Mouse (Mus musculus): Measurements from ENCODE around the gene Hlcs. TPM values are rescaled to one million over a fixed set of nuclear protein-coding genes. Genes with fewer than 3 reads are reported as not detected.

Gene Hlcs
- total RNA-seq, 4 experiments from 2014 or later = 14.0 to 16.5 (median 15.7) TPM

GRCm38 (mm10) chr16:94249666-94250065 is 63.7 kb downstream of the Hlcs start:
- no peak for DNase-seq (ENCODE audit: low spot score in 2 of 2)

GRCm38 (mm10) chr16:94248721-94249120 is 64.7 kb downstream of the Hlcs start:
- DNase-seq (ENCODE audit: low spot score in 2 of 2) = no peak

GRCm38 (mm10) chr16:94246976-94247375 is 66.4 kb downstream of the Hlcs start:
- DNase-seq (ENCODE audit: low spot score in 2 of 2) = no peak

- no peak for DNase-seq (ENCODE audit: low spot score in 2 of 2)
These were observed 67.2 kb downstream of the Hlcs start for GRCm38 (mm10) chr16:94246058-94246784.

GRCm38 (mm10) chr16:94241126-94241525 is 72.2 kb downstream of the Hlcs start:
- no peak for DNase-seq (ENCODE audit: low spot score in 2 of 2)

GRCm38 (mm10) chr16:94240190-94240589 is 73.2 kb downstream of the Hlcs start:
- no peak for DNase-seq (ENCODE audit: low spot score in 2 of 2)

GRCm38 (mm10) chr16:94239567-94239966 is 73.8 kb downstream of the Hlcs start:
- DNase-seq (ENCODE audit: low spot score in 2 of 2) = no peak

- DNase-seq (ENCODE audit: low spot score in 2 of 2) = no peak
These were observed 74.2 kb downstream of the Hlcs start for GRCm38 (mm10) chr16:94239146-94239545.

- no peak for DNase-seq (ENCODE audit: low spot score in 2 of 2)
These were observed 76.3 kb downstream of the Hlcs start for GRCm38 (mm10) chr16:94237130-94237484.

- DNase-seq (ENCODE audit: low spot score in 2 of 2) = peak; percentile 34 to 44
These were observed 76.9 kb downstream of the Hlcs start for GRCm38 (mm10) chr16:94236226-94237129.

GRCm38 (mm10) chr16:94235718-94236117 is 77.7 kb downstream of the Hlcs start:
- DNase-seq (ENCODE audit: low spot score in 2 of 2) = no peak

GRCm38 (mm10) chr16:94234202-94234601 is 79.2 kb downstream of the Hlcs start:
- DNase-seq (ENCODE audit: low spot score in 2 of 2) = no peak

GRCm38 (mm10) chr16:94230909-94231575 is 82.3 kb downstream of the Hlcs start:
- no peak for DNase-seq (ENCODE audit: low spot score in 2 of 2)

GRCm38 (mm10) chr16:94230499-94230898 is 82.9 kb downstream of the Hlcs start:
- no peak for DNase-seq (ENCODE audit: low spot score in 2 of 2)

GRCm38 (mm10) chr16:94229890-94230289 is 83.5 kb downstream of the Hlcs start:
- no peak for DNase-seq (ENCODE audit: low spot score in 2 of 2)

GRCm38 (mm10) chr16:94228858-94229555 is 84.4 kb downstream of the Hlcs start:
- DNase-seq (ENCODE audit: low spot score in 2 of 2) = no peak

GRCm38 (mm10) chr16:94227328-94228018 is 85.9 kb downstream of the Hlcs start:
- peak; percentile 44 to 57 for DNase-seq (ENCODE audit: low spot score in 2 of 2)

GRCm38 (mm10) chr16:94223363-94223720 is 90.0 kb downstream of the Hlcs start:
- no peak for DNase-seq (ENCODE audit: low spot score in 2 of 2)

GRCm38 (mm10) chr16:94222646-94223362 is 90.6 kb downstream of the Hlcs start:
- DNase-seq (ENCODE audit: low spot score in 2 of 2) = no peak

- DNase-seq (ENCODE audit: low spot score in 2 of 2) = no peak
These were observed 102.5 kb downstream of the Hlcs start for GRCm38 (mm10) chr16:94210689-94211357.
